Mouse (Mus musculus) WW6 (cell line): ENCODE measurements at regions not wholly inside any gene's neighbourhood (a gene's known extent, or its start where the extent isn't known, plus 50 kb on each side); places are given as distances from the start of the nearest gene placed in this dataset.

Source experiments
- DNase-seq: peaks from one replicate; pipeline ENCODE4 v3.0.0-alpha.2; 2013; ENCODE audit warnings: low read depth, low spot score

- no peak for DNase-seq
These were observed 56.9 kb upstream of the Pik3r1 start for GRCm38 (mm10) chr13:101824962-101825361.

- DNase-seq, result no peak
These were observed 64.0 kb upstream of the Pik3r1 start for GRCm38 (mm10) chr13:101831872-101832629.

GRCm38 (mm10) chr13:101834546-101834945 is 66.5 kb upstream of the Pik3r1 start:
- no peak for DNase-seq

GRCm38 (mm10) chr13:101836992-101837391 is 69.0 kb upstream of the Pik3r1 start:
- DNase-seq, result no peak

GRCm38 (mm10) chr13:101844461-101845440 is 76.7 kb upstream of the Pik3r1 start:
- no peak for DNase-seq

- no peak for DNase-seq
These were observed 78.0 kb upstream of the Pik3r1 start for GRCm38 (mm10) chr13:101846016-101846415.

- DNase-seq, result no peak
These were observed 80.0 kb upstream of the Pik3r1 start for GRCm38 (mm10) chr13:101847879-101848600.

GRCm38 (mm10) chr13:101848601-101849147 is 80.7 kb upstream of the Pik3r1 start:
- no peak for DNase-seq

GRCm38 (mm10) chr13:101849416-101849815 is 81.4 kb upstream of the Pik3r1 start:
- no peak for DNase-seq

GRCm38 (mm10) chr13:101851329-101851728 is 83.3 kb upstream of the Pik3r1 start:
- no peak for DNase-seq

- no peak for DNase-seq
These were observed 84.9 kb upstream of the Pik3r1 start for GRCm38 (mm10) chr13:101852960-101853359.

GRCm38 (mm10) chr13:101855141-101855540 is 87.1 kb upstream of the Pik3r1 start:
- no peak for DNase-seq

GRCm38 (mm10) chr13:101860704-101861103 is 92.7 kb upstream of the Pik3r1 start:
- no peak for DNase-seq

- DNase-seq, result no peak
These were observed 94.0 kb upstream of the Pik3r1 start for GRCm38 (mm10) chr13:101862011-101862410.

- DNase-seq, result no peak
These were observed 95.0 kb upstream of the Pik3r1 start for GRCm38 (mm10) chr13:101863015-101863414.

- DNase-seq, result no peak
These were observed 95.6 kb upstream of the Pik3r1 start for GRCm38 (mm10) chr13:101863602-101864001.

GRCm38 (mm10) chr13:101866843-101867242 is 98.8 kb upstream of the Pik3r1 start:
- no peak for DNase-seq

- DNase-seq, result no peak
These were observed 106.7 kb upstream of the Pik3r1 start for GRCm38 (mm10) chr13:101874761-101875160.

- DNase-seq, result no peak
These were observed 108.1 kb upstream of the Pik3r1 start for GRCm38 (mm10) chr13:101876069-101876468.

GRCm38 (mm10) chr13:101876601-101877000 is 108.6 kb upstream of the Pik3r1 start:
- no peak for DNase-seq

- DNase-seq, result no peak
These were observed 110.2 kb upstream of the Pik3r1 start for GRCm38 (mm10) chr13:101878168-101878567.
